In genomic region chr3:107287346-107287745, GRCm38 (mm10) we compare ENCODE assay signal across 47 mouse cellular contexts. TPM values are rescaled to one million over a fixed set of nuclear protein-coding genes. Genes with fewer than 3 reads are reported as not detected.
"Had no signal": no experiment of that assay in that cellular context is flagged by ENCODE, and none has a peak within 500 bp of the region (broad histone marks: within the 10 kb centered on the region; RNA-seq: fewer than 3 reads in every experiment).

No protein-coding gene starts in this region.

- H3K27ac ChIP-seq: left cerebral cortex, adult 2 months; limb, embryonic 10.5 days; limb, embryonic 12.5 days; limb, embryonic 13.5 days; limb, embryonic 15.5 days; liver, embryonic 12.5 days; liver, embryonic 13.5 days; liver, embryonic 14.5 days; liver, embryonic 15.5 days; lung, embryonic 15.5 days; macrophage; midbrain, embryonic 10.5 days; midbrain, embryonic 12.5 days; midbrain, embryonic 13.5 days; midbrain, embryonic 15.5 days; neural tube, embryonic 12.5 days had no signal

- H3K9me3 ChIP-seq: limb, embryonic 10.5 days; limb, embryonic 12.5 days; limb, embryonic 13.5 days; limb, embryonic 15.5 days; liver, embryonic 12.5 days; liver, embryonic 13.5 days; liver, embryonic 15.5 days; lung, embryonic 15.5 days; megakaryocyte, embryonic 14.5 days; midbrain, embryonic 10.5 days; midbrain, embryonic 13.5 days; midbrain, embryonic 15.5 days; neural tube, embryonic 12.5 days had no signal

- H3K27me3 ChIP-seq: limb, embryonic 12.5 days; limb, embryonic 13.5 days; limb, embryonic 15.5 days; liver, embryonic 12.5 days; liver, embryonic 13.5 days; liver, embryonic 15.5 days; lung, embryonic 15.5 days; megakaryocyte, embryonic 14.5 days; midbrain, embryonic 12.5 days; midbrain, embryonic 13.5 days; midbrain, embryonic 15.5 days; neural tube, embryonic 12.5 days had no signal

- DNase-seq: left cerebral cortex, postnatal 4 days; liver; liver, embryonic 13.5 days; liver, postnatal 0 days; lung, adult 18-20 months; lung, adult 2 months; lung, embryonic 14.5 days; lung, postnatal 10 days; lung, postnatal 14 days; lung, postnatal 36 days; lung, postnatal 4 days had no signal

- H3K4me2 ChIP-seq: limb, embryonic 12.5 days; limb, embryonic 13.5 days; limb, embryonic 15.5 days; liver, embryonic 11.5 days; liver, embryonic 12.5 days; liver, embryonic 13.5 days; liver, embryonic 15.5 days; lung, embryonic 14.5 days; lung, embryonic 15.5 days; midbrain, embryonic 12.5 days; midbrain, embryonic 13.5 days; midbrain, embryonic 15.5 days; neural tube, embryonic 12.5 days had no signal

- H3K9ac ChIP-seq: limb, embryonic 12.5 days; limb, embryonic 13.5 days; limb, embryonic 15.5 days; liver, embryonic 12.5 days; liver, embryonic 13.5 days; liver, embryonic 14.5 days; liver, embryonic 15.5 days; liver, postnatal 0 days; lung, embryonic 14.5 days; lung, embryonic 15.5 days; midbrain, embryonic 12.5 days; midbrain, embryonic 13.5 days; midbrain, embryonic 15.5 days; neural tube, embryonic 12.5 days had no signal

- ATAC-seq: liver, embryonic 12.5 days; liver, postnatal 0 days; lung, postnatal 0 days; midbrain, embryonic 13.5 days; midbrain, embryonic 15.5 days; midbrain, embryonic 16.5 days had no signal

- H3K4me3 ChIP-seq: left cerebral cortex, adult 2 months; limb, embryonic 10.5 days; limb, embryonic 12.5 days; limb, embryonic 13.5 days; limb, embryonic 15.5 days; liver, embryonic 12.5 days; liver, embryonic 13.5 days; liver, embryonic 15.5 days; lung, embryonic 15.5 days; megakaryocyte, embryonic 14.5 days; midbrain, embryonic 10.5 days; midbrain, embryonic 12.5 days; midbrain, embryonic 13.5 days; midbrain, embryonic 15.5 days; myocyte; neural tube, embryonic 12.5 days had no signal

- H3K4me1 ChIP-seq: midbrain, embryonic 10.5 days; midbrain, embryonic 12.5 days; midbrain, embryonic 13.5 days; midbrain, embryonic 15.5 days; neural tube, embryonic 12.5 days had no signal

RNA-seq across cellular contexts. Expression of gene Slc16a4, which starts 3.7 kb away (rescaled TPM):
- total RNA-seq: liver, adult 2 months; megakaryocyte-erythroid progenitor cell, adult 5-6 weeks had no signal
- polyA plus RNA-seq: liver, adult 2 months; macrophage had no signal

RNA-seq across cellular contexts. Expression of gene Prok1, which starts 47.8 kb away (rescaled TPM):
- total RNA-seq: left cerebral cortex, adult 2 months; left cerebral cortex, postnatal 10 days; left cerebral cortex, postnatal 14 days; left cerebral cortex, postnatal 36 days; left cerebral cortex, postnatal 4 days; megakaryocyte progenitor cell, adult 5-6 weeks; megakaryocyte, adult 5-6 weeks; megakaryocyte-erythroid progenitor cell, adult 5-6 weeks; monocyte, adult 5-6 weeks had no signal
- polyA plus RNA-seq: limb, embryonic 10.5 days; limb, embryonic 11.5 days; liver, embryonic 11.5 days; liver, embryonic 12.5 days; liver, embryonic 13.5 days; lung, adult 2 months; lung, embryonic 15.5 days; lung, embryonic 16.5 days; lung, postnatal 0 days; macrophage; midbrain, embryonic 10.5 days; midbrain, embryonic 12.5 days; midbrain, embryonic 13.5 days; neural tube, embryonic 11.5 days; neural tube, embryonic 12.5 days had no signal

RNA-seq across cellular contexts. Expression of gene A630076J17Rik, which starts 56.9 kb away (rescaled TPM):
- total RNA-seq: left cerebral cortex, adult 2 months; left cerebral cortex, adult 8-10 months; left cerebral cortex, postnatal 10 days; left cerebral cortex, postnatal 14 days; left cerebral cortex, postnatal 25 days; left cerebral cortex, postnatal 36 days; left cerebral cortex, postnatal 4 days; liver, adult 2 months; megakaryocyte progenitor cell, adult 5-6 weeks; megakaryocyte, adult 5-6 weeks; megakaryocyte-erythroid progenitor cell, adult 5-6 weeks; midbrain, postnatal 0 days; monocyte, adult 5-6 weeks had no signal
- polyA plus RNA-seq: limb, embryonic 10.5 days; limb, embryonic 11.5 days; limb, embryonic 12.5 days; limb, embryonic 13.5 days; limb, embryonic 14.5 days; limb, embryonic 15.5 days; liver, adult 2 months; liver, embryonic 11.5 days; liver, embryonic 12.5 days; liver, embryonic 13.5 days; liver, embryonic 14.5 days; liver, embryonic 15.5 days; liver, embryonic 16.5 days; lung, adult 2 months; lung, postnatal 0 days; macrophage; midbrain, embryonic 10.5 days; midbrain, embryonic 12.5 days; midbrain, embryonic 13.5 days; midbrain, embryonic 15.5 days; midbrain, embryonic 16.5 days; midbrain, postnatal 0 days; myocyte; neural tube, embryonic 11.5 days; neural tube, embryonic 12.5 days had no signal
